Mouse (Mus musculus) myocyte (in vitro differentiated cells): ENCODE results near the gene Cd83. TPM values are rescaled to one million over a fixed set of nuclear protein-coding genes. Genes with fewer than 3 reads are reported as not detected.

ENCODE experiments used
- H3K27me3 ChIP-seq: one replicate; pipeline ENCODE4 v1.6.1; 2011; ENCODE audit not compliant: control insufficient read depth, insufficient read depth, insufficient read length
- H3K36me3 ChIP-seq: one replicate; pipeline ENCODE4 v1.6.1; 2011; ENCODE audit not compliant: control insufficient read depth, insufficient read depth
- H3K4me2 ChIP-seq: one replicate; pipeline ENCODE4 v1.6.1; 2011; ENCODE audit warnings: low read depth, control low read depth
- H3K4me3 ChIP-seq: one replicate; pipeline ENCODE4 v1.5.1; 2011; ENCODE audit warnings: mild to moderate bottlenecking, control low read depth, moderate library complexity
- H3K79me2 ChIP-seq: one replicate; pipeline ENCODE4 v1.6.1; 2011; ENCODE audit not compliant: control insufficient read depth, insufficient read depth
- H3ac ChIP-seq: one replicate; pipeline ENCODE4 v1.6.1; 2011; ENCODE audit not compliant: control insufficient read depth, insufficient read length
- CEBPB ChIP-seq: IDR thresholded peaks from 2 replicates; pipeline ENCODE4 v1.6.1; 2011; ENCODE audit warnings: mild to moderate bottlenecking, moderate library complexity; ENCODE audit not compliant: poor library complexity, insufficient read depth, severe bottlenecking
- E2F4 ChIP-seq: IDR thresholded peaks from one replicate; pipeline ENCODE4 v1.6.1; 2011; ENCODE audit warnings: mild to moderate bottlenecking, control low read depth, moderate library complexity; ENCODE audit not compliant: insufficient read depth
- MAX ChIP-seq: IDR thresholded peaks from one replicate; pipeline ENCODE4 v1.6.1; 2011; ENCODE audit warnings: low read depth, mild to moderate bottlenecking, control low read depth
- MYOD1 ChIP-seq, 3 experiments: IDR thresholded peaks; one replicate each; pipeline ENCODE4 v1.6.1; 2011; ENCODE audit warnings: control low read depth in 2 of 3, low read depth in 2 of 3, mild to moderate bottlenecking in 2 of 3, moderate library complexity in 1 of 3; ENCODE audit not compliant: insufficient read length in 2 of 3, control insufficient read depth in 1 of 3
- MYOG ChIP-seq, 3 experiments: IDR thresholded peaks; one replicate each; pipeline ENCODE4 v1.6.1; 2011; ENCODE audit warnings: control low read depth in 2 of 3, low read depth in 2 of 3, mild to moderate bottlenecking in 2 of 3; ENCODE audit not compliant: insufficient read length in 2 of 3, control insufficient read depth in 1 of 3, insufficient read depth in 1 of 3
- POLR2A ChIP-seq: IDR thresholded peaks from one replicate; pipeline ENCODE4 v1.6.1; 2011; ENCODE audit warnings: low read depth, mild to moderate bottlenecking, control low read depth, moderate library complexity; ENCODE audit not compliant: insufficient read length
- POLR2AphosphoS2 ChIP-seq: IDR thresholded peaks from one replicate; pipeline ENCODE4 v1.6.1; 2011; ENCODE audit warnings: low read depth, control low read depth; ENCODE audit not compliant: insufficient read length
- REST ChIP-seq: IDR thresholded peaks from one replicate; pipeline ENCODE4 v1.6.1; 2011; ENCODE audit warnings: mild to moderate bottlenecking, control low read depth, moderate library complexity; ENCODE audit not compliant: insufficient read depth, insufficient read length
- SRF ChIP-seq: IDR thresholded peaks from one replicate; pipeline ENCODE4 v1.6.1; 2011; ENCODE audit warnings: low read depth; ENCODE audit not compliant: control insufficient read depth, insufficient read length
- TCF12 ChIP-seq: IDR thresholded peaks from one replicate; pipeline ENCODE4 v1.6.1; 2011; ENCODE audit warnings: mild to moderate bottlenecking, control low read depth; ENCODE audit not compliant: poor library complexity, insufficient read depth, severe bottlenecking
- TCF3 ChIP-seq: IDR thresholded peaks from one replicate; pipeline ENCODE4 v1.6.1; 2011; ENCODE audit warnings: low read depth, control low read depth; ENCODE audit not compliant: insufficient read length
- USF1 ChIP-seq: IDR thresholded peaks from one replicate; pipeline ENCODE4 v1.6.1; 2011; ENCODE audit warnings: low read depth, mild to moderate bottlenecking, control low read depth, moderate library complexity
- polyA plus RNA-seq: library from polyadenylated mRNA; unstranded; fragments of >200 nt; fragmentation: generic; extraction: Trizol; gene quantifications from one replicate; pipeline ENCODE4 v1.2.1, GENCODE M21; 2012; ENCODE audit warnings: missing spikeins

The Cd83 gene
- polyA plus RNA-seq, 1 experiment, result not detected

- Histone ChIP-seq H3K36me3 (no peaks in the 10 kb centered on the region), H3K27me3 (no peaks in the 10 kb centered on the region), H3ac (no peak overlapping the region), H3K4me3 (no peak overlapping the region), H3K79me2 (no peaks in the 10 kb centered on the region), H3K4me2 (no peak overlapping the region)
- TF ChIP-seq POLR2A (no peak), MAX (no peak), POLR2AphosphoS2 (no peak), MYOG (IDR thresholded peaks at IDR 0.05; ENCODE audit: control insufficient read depth in 1 of 3, insufficient read depth in 1 of 3, insufficient read length in 2 of 3, low read depth in 2 of 3) (no peak), MYOD1 (IDR thresholded peaks at IDR 0.05; ENCODE audit: control insufficient read depth in 1 of 3, insufficient read length in 2 of 3, low read depth in 2 of 3) (no peak), TCF12 (no peak), E2F4 (no peak)
Observed at GRCm38 (mm10) chr13:43813431-43813830, 28.9 kb downstream of the Cd83 start.

GRCm38 (mm10) chr13:43817461-43817860 is 32.9 kb downstream of the Cd83 start:
- Histone ChIP-seq H3K27me3 (no peaks in the 10 kb centered on the region), H3ac (no peak overlapping the region), H3K36me3 (no peaks in the 10 kb centered on the region), H3K4me3 (no peak overlapping the region), H3K4me2 (no peak overlapping the region), H3K79me2 (no peaks in the 10 kb centered on the region)
- no peak for TF ChIP-seq MYOG (IDR thresholded peaks at IDR 0.05; ENCODE audit: control insufficient read depth in 1 of 3, insufficient read depth in 1 of 3, insufficient read length in 2 of 3, low read depth in 2 of 3)
- no peak for TF ChIP-seq USF1
- TF ChIP-seq CEBPB, result no peak
- TF ChIP-seq E2F4, result no peak
- TF ChIP-seq POLR2A, result no peak
- no peak for TF ChIP-seq MAX
- TF ChIP-seq TCF3, result no peak
- no peak for TF ChIP-seq SRF
- no peak for TF ChIP-seq TCF12
- no peak for TF ChIP-seq REST
- no peak for TF ChIP-seq MYOD1 (IDR thresholded peaks at IDR 0.05; ENCODE audit: control insufficient read depth in 1 of 3, insufficient read length in 2 of 3, low read depth in 2 of 3)

GRCm38 (mm10) chr13:43818307-43819019 is 33.9 kb downstream of the Cd83 start:
- no peak for TF ChIP-seq MAX
- no peak for TF ChIP-seq SRF
- no peak for TF ChIP-seq POLR2AphosphoS2
- no peak for TF ChIP-seq USF1
- no peak for TF ChIP-seq TCF12
- no peak for TF ChIP-seq TCF3
- TF ChIP-seq REST, result no peak
- no peak for TF ChIP-seq MYOD1 (IDR thresholded peaks at IDR 0.05; ENCODE audit: control insufficient read depth in 1 of 3, insufficient read length in 2 of 3, low read depth in 2 of 3)
- no peak for TF ChIP-seq MYOG (IDR thresholded peaks at IDR 0.05; ENCODE audit: control insufficient read depth in 1 of 3, insufficient read depth in 1 of 3, insufficient read length in 2 of 3, low read depth in 2 of 3)
- TF ChIP-seq E2F4, result no peak
- no peak for TF ChIP-seq CEBPB
- no peaks in the 10 kb centered on the region for H3K36me3 ChIP-seq
- H3ac ChIP-seq, result no peak overlapping the region
- no peak overlapping the region for H3K4me3 ChIP-seq
- no peak overlapping the region for H3K4me2 ChIP-seq
- no peaks in the 10 kb centered on the region for H3K79me2 ChIP-seq
- H3K27me3 ChIP-seq, result no peaks in the 10 kb centered on the region

DNA sequence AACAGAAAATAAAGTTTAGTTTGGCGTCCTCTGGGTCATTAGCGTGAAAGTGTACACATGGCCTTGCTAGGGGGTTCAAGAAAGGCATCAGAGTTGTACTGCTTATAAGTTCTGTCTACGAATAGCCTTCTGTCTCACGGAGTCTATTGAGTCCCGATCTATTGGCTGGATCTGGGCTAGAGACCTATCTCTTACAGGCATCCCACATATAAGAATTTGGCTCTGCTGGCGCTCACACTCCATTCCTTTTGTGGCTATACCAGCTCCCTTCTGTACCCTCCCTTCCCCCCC is 34.4 kb downstream of the Cd83 start:
- TF ChIP-seq REST (no peak), E2F4 (no peak), TCF3 (no peak), TCF12 (no peak), POLR2A (no peak), SRF (no peak), MYOG (IDR thresholded peaks at IDR 0.05; ENCODE audit: control insufficient read depth in 1 of 3, insufficient read depth in 1 of 3, insufficient read length in 2 of 3, low read depth in 2 of 3) (no peak), MAX (no peak), CEBPB (no peak), MYOD1 (IDR thresholded peaks at IDR 0.05; ENCODE audit: control insufficient read depth in 1 of 3, insufficient read length in 2 of 3, low read depth in 2 of 3) (no peak), USF1 (no peak)
- Histone ChIP-seq H3K36me3 (no peaks in the 10 kb centered on the region), H3K27me3 (no peaks in the 10 kb centered on the region), H3K4me2 (no peak overlapping the region), H3K4me3 (no peak overlapping the region), H3K79me2 (no peaks in the 10 kb centered on the region), H3ac (no peak overlapping the region)

DNA sequence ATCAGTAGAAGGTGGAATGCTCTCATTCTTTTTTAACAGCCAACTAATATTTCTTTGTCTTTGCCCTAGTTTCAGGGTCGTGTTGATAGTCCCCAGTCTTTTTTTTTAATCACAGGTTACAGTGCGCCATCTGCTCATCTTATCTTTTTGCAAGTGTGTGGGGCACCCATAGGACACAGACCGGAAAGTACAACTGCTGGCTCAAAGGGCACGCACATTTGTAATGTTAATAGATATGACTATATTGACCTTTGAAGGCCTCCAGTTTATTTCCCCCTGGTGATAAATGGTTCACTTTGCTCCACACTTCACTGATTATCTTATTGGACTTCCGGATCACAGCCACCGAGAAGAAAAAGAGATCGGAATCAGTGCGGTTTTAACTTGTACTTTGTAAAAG is 35.5 kb downstream of the Cd83 start:
- Histone ChIP-seq H3K27me3 (no peaks in the 10 kb centered on the region), H3K79me2 (no peaks in the 10 kb centered on the region), H3K4me3 (no peak overlapping the region), H3ac (no peak overlapping the region), H3K4me2 (no peak overlapping the region), H3K36me3 (no peaks in the 10 kb centered on the region)
- no peak for TF ChIP-seq CEBPB
- no peak for TF ChIP-seq SRF
